Mouse (Mus musculus) frontal cortex, postnatal 14 days (tissue): ENCODE measurements around the gene Rpp25.

Experiments used
- DNase-seq, 2 experiments: peaks; one replicate each; pipeline ENCODE4 v3.0.0; 2022; ENCODE audit warnings: low spot score in 2 of 2

Rpp25 gene

GRCm38 (mm10) chr9:57554753-57555152 is 50.9 kb downstream of the Rpp25 start:
- DNase-seq: no peak
